Mouse (Mus musculus) stomach, embryonic 14.5 days (tissue): ENCODE results near the gene Gnat1. TPM values are rescaled to one million over a fixed set of nuclear protein-coding genes. Genes with fewer than 3 reads are reported as not detected.

ENCODE experiments used
- ATAC-seq: fragments of 200-750 bp; cut with Nextera tagmentation; 2 replicates; pipeline ENCODE4 v1.8.0; 2017; ENCODE audit warnings: low read depth, moderate TSS enrichment; ENCODE audit not compliant: insufficient number of reproducible peaks, insufficient read depth, low FRiP score
- H3K27ac ChIP-seq: fragments of 300-500 bp; sonication (generic); 2 replicates; pipeline ENCODE4 v1.5.1; 2014; ENCODE audit warnings: mild to moderate bottlenecking, low read length, moderate library complexity, mixed read lengths
- H3K27me3 ChIP-seq: fragments of 300-500 bp; sonication (generic); 2 replicates; pipeline ENCODE4 v1.6.1; 2014; ENCODE audit warnings: low read length, control low read depth, mixed read lengths; ENCODE audit not compliant: control insufficient read depth, insufficient read depth
- H3K36me3 ChIP-seq: fragments of 300-500 bp; sonication (generic); 2 replicates; pipeline ENCODE4 v1.6.1; 2014; ENCODE audit warnings: mild to moderate bottlenecking, control low read depth, low read length, moderate library complexity, mixed read lengths; ENCODE audit not compliant: control insufficient read depth, insufficient read depth
- H3K4me1 ChIP-seq: fragments of 300-500 bp; sonication (generic); 2 replicates; pipeline ENCODE4 v1.6.1; 2014; ENCODE audit warnings: low read length, control low read depth, mixed read lengths; ENCODE audit not compliant: control insufficient read depth, insufficient read depth
- H3K4me2 ChIP-seq: fragments of 300-500 bp; sonication (generic); replicated peaks from 2 replicates; pipeline ENCODE4 v1.6.1; 2014; ENCODE audit warnings: low read depth, low read length, control low read depth
- H3K4me3 ChIP-seq: fragments of 300-500 bp; sonication (generic); 2 replicates; pipeline ENCODE4 v1.5.1; 2014; ENCODE audit warnings: low read depth, low read length, control low read depth
- H3K9ac ChIP-seq: fragments of 300-500 bp; sonication (generic); replicated peaks from 2 replicates; pipeline ENCODE4 v1.6.1; 2014; ENCODE audit warnings: low read depth, mild to moderate bottlenecking, control low read depth, low read length, moderate library complexity, mixed read lengths
- H3K9me3 ChIP-seq: fragments of 300-500 bp; sonication (generic); 2 replicates; pipeline ENCODE4 v1.6.1; 2016; ENCODE audit warnings: low read depth, low read length, control low read depth; ENCODE audit not compliant: control insufficient read depth
- WGBS: fragments of 180-500 bp; shearing (Covaris S2); extraction: QIAGEN DNeasy Blood & Tissue Kit; methylation state at CpG from one replicate; pipeline ENCODE4 v1.1.7; 2014; 5-methylcytosine and 5-hydroxymethylcytosine counted together
- polyA plus RNA-seq: library from polyadenylated mRNA; unstranded; fragments of >200 nt; fragmentation: Nextera tagmentation; extraction: Ambion mirVana; gene quantifications from 2 replicates; pipeline ENCODE4 v1.2.1, GENCODE M21; 2014

The Gnat1 gene
- polyA plus RNA-seq, 1 experiment from 2014 or later, result 2.4 TPM

DNA sequence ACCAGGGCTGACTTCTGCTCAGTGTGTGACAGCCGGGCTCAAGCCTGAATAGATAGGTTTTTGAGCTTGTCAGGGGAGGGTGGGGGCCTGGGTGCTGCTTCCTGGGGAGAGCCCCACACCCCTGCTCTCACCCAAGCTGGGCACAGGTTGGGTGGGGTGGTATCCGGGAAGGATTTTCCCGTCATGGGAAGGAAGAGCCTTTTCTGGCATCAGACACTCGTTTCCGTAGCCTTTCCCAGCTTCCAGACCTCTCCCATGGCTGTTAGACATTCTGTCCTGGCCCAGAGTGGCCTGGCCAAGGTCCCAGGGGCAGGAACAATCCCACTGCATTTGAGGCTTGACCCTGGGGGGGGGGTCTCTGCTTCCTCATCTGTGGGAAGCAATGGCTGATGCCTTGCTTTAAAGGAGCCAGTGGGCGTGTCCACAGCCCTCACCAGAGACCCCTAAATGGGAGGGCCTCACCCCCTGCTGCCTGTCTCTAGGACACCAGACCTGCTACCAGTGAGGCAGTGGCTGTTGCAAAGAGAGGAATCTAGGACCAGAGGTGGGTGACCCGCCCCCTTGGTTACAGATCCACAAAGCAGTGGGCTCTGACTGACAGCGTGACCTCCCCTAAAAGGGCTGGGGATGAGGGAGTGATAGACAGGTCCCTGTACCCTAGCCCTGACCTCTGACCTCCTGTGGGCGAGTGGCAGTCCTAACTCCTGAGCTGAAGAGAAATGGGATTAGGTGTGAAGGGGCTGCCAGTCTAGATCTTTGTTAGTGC, 17.5 kb upstream of the Gnat1 start:
- Histone ChIP-seq H3K27me3 (no peaks in the 10 kb centered on the region), H3K36me3 (peaks cover 8% of the 10 kb centered on the region), H3K9me3 (no peaks in the 10 kb centered on the region), H3K4me1 (peaks cover 78% of the 10 kb centered on the region), H3K4me3 (no peak overlapping the region), H3K27ac (peak overlapping the region; percentile 52; the same call in 1 of the 2 replicates), H3K4me2 (no peak overlapping the region; the same call in 1 of the 2 replicates), H3K9ac (no peak overlapping the region)
- WGBS, result 53% methylated on average over 9 of the region's 9 CpGs
- no peak for ATAC-seq

DNA sequence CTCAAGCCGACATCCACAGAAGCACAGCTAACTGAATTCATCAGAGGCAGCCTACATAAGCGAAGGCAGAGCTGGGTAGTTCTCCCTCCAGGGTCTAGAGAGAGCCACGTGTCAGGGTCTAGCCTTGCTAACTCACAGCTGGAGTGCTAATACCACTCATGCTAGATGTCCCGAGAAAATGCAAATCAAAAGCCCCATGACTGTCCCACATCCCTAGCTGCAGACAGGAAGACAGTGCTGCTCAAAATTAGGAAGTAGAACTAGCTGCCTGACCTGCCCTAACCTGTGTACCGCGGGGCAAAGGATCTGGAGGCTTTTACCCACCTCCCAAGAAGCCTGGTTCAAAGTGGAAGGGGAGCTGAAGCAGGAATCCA, 16.6 kb upstream of the Gnat1 start:
- no peaks in the 10 kb centered on the region for H3K9me3 ChIP-seq
- H3K9ac ChIP-seq, result no peak overlapping the region
- no peak overlapping the region for H3K4me2 ChIP-seq
- no peak overlapping the region for H3K4me3 ChIP-seq
- no peak for ATAC-seq
- no peaks in the 10 kb centered on the region for H3K27me3 ChIP-seq
- peaks cover 17% of the 10 kb centered on the region for H3K36me3 ChIP-seq
- 37% methylated on average over 6 of the region's 6 CpGs for WGBS
- peak overlapping the region; percentile 52; the same call in 1 of the 2 replicates for H3K27ac ChIP-seq
- peaks cover 69% of the 10 kb centered on the region for H3K4me1 ChIP-seq

DNA sequence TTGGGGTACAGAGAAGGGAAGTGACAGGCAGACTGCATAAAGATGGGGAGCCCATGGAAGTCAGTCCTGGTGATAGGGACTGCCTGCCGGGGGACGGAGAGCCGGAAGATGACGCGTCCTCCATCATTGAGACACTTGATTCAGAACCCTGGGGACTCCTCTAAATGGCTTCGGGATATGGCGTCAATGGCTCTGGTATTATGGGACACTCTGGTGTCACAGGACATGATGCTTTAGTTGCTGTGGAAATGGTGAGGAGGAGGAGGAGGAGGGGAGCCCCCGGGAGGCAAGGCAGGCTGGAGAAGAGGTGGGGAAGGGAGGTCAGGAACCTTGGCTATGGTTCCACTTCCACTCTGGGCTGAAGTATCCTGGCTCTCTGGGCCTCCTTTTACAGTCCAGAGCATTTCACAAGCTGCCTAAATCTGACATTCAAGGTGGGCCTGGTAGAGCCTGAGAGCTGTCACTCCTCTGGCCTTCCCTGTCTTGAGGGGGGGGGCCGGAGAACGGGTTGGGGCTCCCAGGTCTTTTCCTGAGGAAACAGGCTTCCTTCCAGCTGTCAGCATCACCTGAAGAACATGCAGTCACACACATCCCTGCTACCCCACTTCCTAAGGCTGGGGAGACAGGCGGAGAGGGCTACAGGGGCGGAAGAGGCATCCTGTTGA, 16.1 kb upstream of the Gnat1 start:
- Histone ChIP-seq H3K27ac (peak overlapping the region; percentile 52; the same call in 1 of the 2 replicates), H3K36me3 (peaks cover 19% of the 10 kb centered on the region), H3K27me3 (no peaks in the 10 kb centered on the region), H3K4me3 (no peak overlapping the region), H3K9ac (no peak overlapping the region), H3K9me3 (no peaks in the 10 kb centered on the region), H3K4me2 (no peak overlapping the region), H3K4me1 (peaks cover 64% of the 10 kb centered on the region)
- WGBS, result 77% methylated on average over 12 of the region's 12 CpGs
- no peak for ATAC-seq

DNA sequence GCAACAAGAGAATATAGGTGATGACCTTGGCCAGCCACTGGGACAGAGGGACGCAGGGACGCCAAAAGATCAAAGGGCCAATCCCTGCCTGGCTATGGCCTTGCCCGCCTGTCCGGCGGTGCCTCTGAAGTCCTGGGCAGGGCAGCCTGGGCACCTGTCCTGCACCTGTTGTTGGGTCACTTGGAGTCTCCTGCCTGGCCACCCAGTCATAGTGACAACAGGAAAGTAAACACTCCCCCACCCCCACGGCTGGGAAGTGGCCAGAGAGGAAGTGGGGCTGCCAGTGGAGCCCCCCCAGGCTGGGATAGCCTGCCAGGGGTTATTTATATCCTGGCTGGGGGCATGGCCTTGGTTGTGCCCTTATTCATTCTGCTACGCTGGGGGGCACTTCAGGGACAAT, 15.1 kb upstream of the Gnat1 start:
- H3K27me3 ChIP-seq, result no peaks in the 10 kb centered on the region
- H3K9me3 ChIP-seq, result no peaks in the 10 kb centered on the region
- H3K36me3 ChIP-seq, result peaks cover 26% of the 10 kb centered on the region
- 72% methylated on average over 7 of the region's 7 CpGs for WGBS
- no peak overlapping the region for H3K27ac ChIP-seq
- peaks cover 54% of the 10 kb centered on the region for H3K4me1 ChIP-seq
- H3K4me2 ChIP-seq, result no peak overlapping the region
- no peak overlapping the region for H3K9ac ChIP-seq
- ATAC-seq, result no peak
- no peak overlapping the region for H3K4me3 ChIP-seq

DNA sequence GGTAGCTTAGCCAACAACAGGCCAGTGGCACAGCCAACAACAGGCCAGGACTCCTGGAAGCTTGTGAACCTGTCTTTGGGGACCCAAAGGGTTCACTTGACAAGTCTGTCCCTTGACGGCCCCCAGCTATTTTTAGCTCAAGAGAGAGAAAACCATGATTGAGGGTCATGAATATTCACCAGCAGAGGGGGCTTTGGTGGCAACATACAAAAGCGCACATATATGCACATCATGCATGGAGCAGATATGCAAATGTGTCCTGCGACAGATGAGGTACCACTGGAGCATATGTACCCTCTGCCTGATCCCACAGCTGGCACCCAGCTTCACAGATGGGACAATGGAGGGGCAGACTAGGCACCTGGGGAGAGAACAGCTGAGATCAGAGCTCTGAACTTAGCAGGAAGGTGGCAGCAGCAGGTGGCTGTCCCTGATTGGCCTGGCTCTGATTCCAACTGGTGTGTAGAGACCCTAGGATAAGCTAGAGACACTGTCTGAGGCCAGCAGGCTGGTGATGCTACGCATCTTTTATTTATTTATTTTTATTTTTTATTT, 14.0 kb upstream of the Gnat1 start:
- H3K27me3 ChIP-seq, result no peaks in the 10 kb centered on the region
- H3K9ac ChIP-seq, result no peak overlapping the region
- H3K36me3 ChIP-seq, result peaks cover 36% of the 10 kb centered on the region
- no peak for ATAC-seq
- no peak overlapping the region for H3K4me2 ChIP-seq
- WGBS, result 72% methylated on average over 4 of the region's 4 CpGs
- no peak overlapping the region for H3K27ac ChIP-seq
- no peak overlapping the region for H3K4me3 ChIP-seq
- peaks cover 43% of the 10 kb centered on the region for H3K4me1 ChIP-seq
- no peaks in the 10 kb centered on the region for H3K9me3 ChIP-seq

DNA sequence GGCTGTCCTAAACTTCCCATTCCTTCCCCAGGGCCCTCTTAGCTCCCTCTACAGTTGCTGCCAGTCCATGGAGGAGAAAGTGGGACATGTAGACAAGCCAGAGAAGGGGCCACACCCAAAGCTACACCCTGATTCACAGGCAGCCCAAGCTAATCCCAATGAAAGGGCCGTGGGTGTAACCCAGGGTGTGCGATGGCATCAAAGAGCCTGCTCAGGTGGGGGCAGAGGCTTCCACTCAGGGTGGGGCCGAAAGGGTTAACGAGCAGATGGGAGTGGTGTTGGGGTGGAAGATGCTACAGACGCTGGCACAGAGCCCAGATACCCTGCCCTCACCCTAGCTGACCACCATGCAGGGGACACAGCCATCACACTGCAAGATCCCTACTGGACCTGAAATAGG, 13.3 kb upstream of the Gnat1 start:
- Histone ChIP-seq H3K4me3 (no peak overlapping the region), H3K36me3 (peaks cover 44% of the 10 kb centered on the region), H3K4me1 (peaks cover 36% of the 10 kb centered on the region), H3K4me2 (no peak overlapping the region), H3K9ac (no peak overlapping the region), H3K9me3 (no peaks in the 10 kb centered on the region), H3K27ac (no peak overlapping the region), H3K27me3 (no peaks in the 10 kb centered on the region)
- 61% methylated on average over 5 of the region's 5 CpGs for WGBS
- no peak for ATAC-seq

DNA sequence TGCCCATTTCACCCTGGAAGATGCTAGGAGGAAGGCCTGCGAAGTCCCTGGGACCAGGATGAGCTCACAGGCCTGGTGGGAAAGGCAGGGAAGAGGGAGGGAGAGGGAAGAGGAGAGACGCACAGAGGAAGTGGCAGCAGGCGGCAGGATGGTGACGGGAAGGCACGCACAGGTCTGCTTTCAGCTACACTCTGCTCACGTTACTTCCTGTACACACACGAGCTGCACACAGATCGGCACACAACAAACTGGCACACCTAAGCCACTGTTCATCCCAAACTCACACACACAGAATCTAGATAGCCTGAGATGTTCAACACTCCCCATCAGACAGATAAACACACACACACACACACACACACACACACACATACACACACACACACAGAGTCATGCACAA, 10.9 kb upstream of the Gnat1 start:
- Histone ChIP-seq H3K4me2 (no peak overlapping the region), H3K36me3 (peaks cover 61% of the 10 kb centered on the region), H3K9me3 (no peaks in the 10 kb centered on the region), H3K27me3 (no peaks in the 10 kb centered on the region), H3K4me1 (peaks cover 13% of the 10 kb centered on the region; the same call in 1 of the 2 replicates), H3K9ac (no peak overlapping the region), H3K4me3 (no peak overlapping the region), H3K27ac (no peak overlapping the region)
- 81% methylated on average over 8 of the region's 8 CpGs for WGBS
- no peak for ATAC-seq

DNA sequence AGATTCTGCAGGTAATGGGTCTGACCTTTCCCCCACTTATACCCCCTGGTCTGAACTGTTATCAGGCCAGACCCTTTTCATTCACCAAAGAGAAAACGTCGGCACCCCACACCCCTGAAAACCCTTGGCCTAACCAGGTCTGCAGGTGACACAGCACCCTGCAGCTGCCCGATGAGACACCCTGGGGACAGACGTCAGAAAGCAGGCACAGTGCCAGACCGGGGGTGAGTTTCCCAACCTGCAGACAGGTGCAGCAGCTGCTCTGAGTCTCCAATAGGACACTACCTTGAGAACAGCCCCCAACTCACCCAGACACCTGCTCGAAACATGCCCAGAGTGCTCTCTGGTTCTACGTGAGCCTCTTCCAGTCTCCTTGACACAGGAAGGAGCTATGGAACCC, 9.4 kb upstream of the Gnat1 start:
- no peak overlapping the region for H3K4me3 ChIP-seq
- no peaks in the 10 kb centered on the region for H3K27me3 ChIP-seq
- H3K4me2 ChIP-seq, result no peak overlapping the region
- no peak for ATAC-seq
- H3K36me3 ChIP-seq, result peaks cover 75% of the 10 kb centered on the region
- 77% methylated on average over 7 of the region's 7 CpGs for WGBS
- no peaks in the 10 kb centered on the region for H3K9me3 ChIP-seq
- H3K27ac ChIP-seq, result no peak overlapping the region
- H3K9ac ChIP-seq, result no peak overlapping the region
- H3K4me1 ChIP-seq, result peaks cover 8% of the 10 kb centered on the region; the same call in 1 of the 2 replicates
